Mouse (Mus musculus) kidney, adult 2 months (tissue): Measurements from ENCODE around the gene Grik4.

Experiments
- CTCF ChIP-seq: fragments of 200-500 bp; conservative IDR thresholded peaks from 2 replicates; pipeline ENCODE4 v1.5.1; 2011; ENCODE audit warnings: low read depth, mild to moderate bottlenecking, control low read depth, low read length, moderate library complexity, mixed read lengths; ENCODE audit not compliant: insufficient read depth, insufficient read length
- POLR2A ChIP-seq: fragments of 200-500 bp; IDR thresholded peaks from one replicate; pipeline ENCODE4 v1.6.1; 2011; ENCODE audit warnings: low read depth, low read length, control low read depth

- TF ChIP-seq POLR2A (no peak), CTCF (no peak)
Measured at GRCm38 (mm10) chr9:42471214-42471613, 473.1 kb downstream of the Grik4 start.
